Comparison of ENCODE assay signal across 20 mouse cellular contexts in genomic region chr12:100474661-100475321, GRCm38 (mm10). TPM values are rescaled to one million over a fixed set of nuclear protein-coding genes. Genes with fewer than 3 reads are reported as not detected.
DNase-seq lines count a peak whose midpoint lies in the region; ATAC-seq and TF ChIP-seq lines count a peak whose summit lies in the region.
"Had no signal": no experiment of that assay in that cellular context is flagged by ENCODE, and none has a peak within 500 bp of the region (broad histone marks: within the 10 kb centered on the region; RNA-seq: fewer than 3 reads in every experiment).

No protein-coding gene starts in this region.

- H3K27ac ChIP-seq in heart, postnatal 0 days (ENCODE audit: low read depth): peak overlapping the region; percentile 46
- peak overlapping the region; percentile 6; the same call in 1 of the 2 replicates for H3K27ac ChIP-seq in testis, adult 2 months (ENCODE audit: control insufficient read depth, insufficient read depth, low read depth, low read length)
- peak overlapping the region; percentile 74 for H3K27ac ChIP-seq in intestine, postnatal 0 days (ENCODE audit: low read depth, low read length)
- H3K27ac ChIP-seq: embryonic facial prominence, embryonic 10.5 days; forebrain, embryonic 10.5 days; hindbrain, embryonic 12.5 days had no signal

- DNase-seq in heart, postnatal 0 days (ENCODE audit: low spot score): no peak
- no peak for DNase-seq in heart, postnatal 4 days
- DNase-seq in testis, postnatal 10 days (ENCODE audit: low spot score): no peak
- DNase-seq in urinary bladder, postnatal 10 days (ENCODE audit: low spot score): no peak
- DNase-seq in kidney, adult 18-20 months: no peak
- DNase-seq: adrenal gland, postnatal 14 days; cerebellum, adult 18-20 months; cerebellum, postnatal 10 days; heart, postnatal 36 days had no signal

- H3K4me3 ChIP-seq in heart, postnatal 0 days (ENCODE audit: low read depth, low read length): no peak overlapping the region
- H3K4me3 ChIP-seq in testis, adult 2 months (ENCODE audit: control insufficient read depth, low read depth, low read length): no peak overlapping the region
- no peak overlapping the region for H3K4me3 ChIP-seq in intestine, postnatal 0 days (ENCODE audit: low read depth, low read length)
- H3K4me3 ChIP-seq: embryonic facial prominence, embryonic 10.5 days; forebrain, embryonic 10.5 days; hindbrain, embryonic 12.5 days had no signal

- no peak for ATAC-seq in heart, postnatal 0 days (ENCODE audit: insufficient read depth, low read depth)
- ATAC-seq in intestine, postnatal 0 days: peak; percentile 83
- ATAC-seq: activated CD4-positive, CD25-positive, alpha-beta regulatory T cell, adult 4 months; forebrain, embryonic 14.5 days; hindbrain, embryonic 16.5 days; Patski had no signal

- TF ChIP-seq POLR2A in testis, adult 2 months (IDR thresholded peaks at IDR 0.05; ENCODE audit: control insufficient read depth, low read depth, low read length): no peak

- no peaks in the 10 kb centered on the region for H3K9me3 ChIP-seq in heart, postnatal 0 days (replicated peaks; ENCODE audit: control insufficient read depth, low read length)
- no peaks in the 10 kb centered on the region for H3K9me3 ChIP-seq in intestine, postnatal 0 days (ENCODE audit: control insufficient read depth)
- H3K9me3 ChIP-seq: embryonic facial prominence, embryonic 10.5 days; forebrain, embryonic 10.5 days; hindbrain, embryonic 12.5 days had no signal

- 80% methylated on average over 3 of the region's 3 CpGs for WGBS in heart, postnatal 0 days
- WGBS in intestine, postnatal 0 days: 42% methylated on average over 3 of the region's 3 CpGs

- no peak overlapping the region for H3K4me2 ChIP-seq in heart, postnatal 0 days (ENCODE audit: low read depth, low read length)
- H3K4me2 ChIP-seq in intestine, postnatal 0 days (replicated peaks; ENCODE audit: low read depth): no peak overlapping the region
- H3K4me2 ChIP-seq: heart, embryonic 11.5 days; hindbrain, embryonic 12.5 days had no signal

- peaks cover 5% of the 10 kb centered on the region; the same call in 1 of the 2 replicates for H3K36me3 ChIP-seq in heart, postnatal 0 days (replicated peaks; ENCODE audit: control insufficient read depth, insufficient read depth, low read length)
- no peaks in the 10 kb centered on the region for H3K36me3 ChIP-seq in testis, adult 2 months (ENCODE audit: control insufficient read depth, insufficient read depth, low read length)
- H3K36me3 ChIP-seq in intestine, postnatal 0 days (ENCODE audit: control insufficient read depth, insufficient read depth): no peaks in the 10 kb centered on the region; the same call in 1 of the 2 replicates
- H3K36me3 ChIP-seq: forebrain, embryonic 10.5 days; hindbrain, embryonic 12.5 days had no signal

- no peak overlapping the region for H3K9ac ChIP-seq in heart, postnatal 0 days (replicated peaks; ENCODE audit: low read depth, low read length)
- H3K9ac ChIP-seq in intestine, postnatal 0 days (ENCODE audit: low read depth, low read length): no peak overlapping the region
- H3K9ac ChIP-seq: hindbrain, embryonic 12.5 days had no signal

- no peak for TF ChIP-seq CTCF in heart, postnatal 0 days (IDR thresholded peaks at IDR 0.05; ENCODE audit: low read depth)
- TF ChIP-seq CTCF in testis, adult 2 months (IDR thresholded peaks at IDR 0.05; ENCODE audit: control insufficient read depth, insufficient read depth, insufficient replicate concordance, low read depth, low read length): no peak
- no peak for TF ChIP-seq CTCF in intestine, postnatal 0 days (IDR thresholded peaks at IDR 0.05; ENCODE audit: low read depth)

- H3K4me1 ChIP-seq in heart, postnatal 0 days (ENCODE audit: control insufficient read depth, insufficient read depth): peaks cover 10% of the 10 kb centered on the region
- no peaks in the 10 kb centered on the region for H3K4me1 ChIP-seq in testis, adult 2 months (ENCODE audit: control insufficient read depth, insufficient read depth, low read length)
- H3K4me1 ChIP-seq in intestine, postnatal 0 days (replicated peaks; ENCODE audit: control insufficient read depth, insufficient read depth, low read length): peaks cover 10% of the 10 kb centered on the region
- H3K4me1 ChIP-seq: hindbrain, embryonic 12.5 days had no signal

- no peak; the same call in 1 of the 2 replicates for TF ChIP-seq EP300 in heart, postnatal 0 days (IDR thresholded peaks at IDR 0.05; ENCODE audit: low read depth)

- H3K27me3 ChIP-seq in heart, postnatal 0 days (ENCODE audit: control insufficient read depth, insufficient read depth, low read length): no peaks in the 10 kb centered on the region
- H3K27me3 ChIP-seq in testis, adult 2 months (ENCODE audit: control insufficient read depth, insufficient read depth, low read length): no peaks in the 10 kb centered on the region
- H3K27me3 ChIP-seq in intestine, postnatal 0 days (replicated peaks; ENCODE audit: control insufficient read depth, insufficient read depth, low read length): no peaks in the 10 kb centered on the region
- H3K27me3 ChIP-seq: CH12.LX; hindbrain, embryonic 12.5 days; Patski had no signal

RNA-seq across cellular contexts. Expression of gene Ttc7b, which starts 45.8 kb away (rescaled TPM):
- total RNA-seq in heart, postnatal 0 days (2014; rRNA removed; ENCODE audit: low replicate concordance): 29.4 and 37.8 TPM in 2 replicates
- 5.9 and 6.7 TPM in 2 replicates for polyA plus RNA-seq in heart, postnatal 0 days (2015; fragmentation: Nextera tagmentation; extraction: Ambion mirVana)
- total RNA-seq in heart, postnatal 4 days (2021): 10 to 100 TPM; 75.1 to 77.4 TPM
- 7.1 and 7.5 TPM in 2 replicates for polyA plus RNA-seq in testis, adult 2 months (2012; rRNA removed)
- polyA plus RNA-seq in intestine, postnatal 0 days (2015; fragmentation: Nextera tagmentation; extraction: Ambion mirVana): 4.0 and 4.1 TPM in 2 replicates

Comparison
In these comparisons a context has a peak if more than half of its experiments do, and no peak if none do; other contexts are left out.
1. H3K27ac ChIP-seq: peak in every context shown above with its lines; median percentile 74 in intestine, postnatal 0 days; 46 in heart, postnatal 0 days; 6 in testis, adult 2 months.